Mouse (Mus musculus) kidney, adult 11 months (tissue): ENCODE data around the gene Snai1.

ENCODE experiments used
- DNase-seq: peaks from one replicate; pipeline ENCODE4 v3.0.0; 2022

Snai1 gene

DNA sequence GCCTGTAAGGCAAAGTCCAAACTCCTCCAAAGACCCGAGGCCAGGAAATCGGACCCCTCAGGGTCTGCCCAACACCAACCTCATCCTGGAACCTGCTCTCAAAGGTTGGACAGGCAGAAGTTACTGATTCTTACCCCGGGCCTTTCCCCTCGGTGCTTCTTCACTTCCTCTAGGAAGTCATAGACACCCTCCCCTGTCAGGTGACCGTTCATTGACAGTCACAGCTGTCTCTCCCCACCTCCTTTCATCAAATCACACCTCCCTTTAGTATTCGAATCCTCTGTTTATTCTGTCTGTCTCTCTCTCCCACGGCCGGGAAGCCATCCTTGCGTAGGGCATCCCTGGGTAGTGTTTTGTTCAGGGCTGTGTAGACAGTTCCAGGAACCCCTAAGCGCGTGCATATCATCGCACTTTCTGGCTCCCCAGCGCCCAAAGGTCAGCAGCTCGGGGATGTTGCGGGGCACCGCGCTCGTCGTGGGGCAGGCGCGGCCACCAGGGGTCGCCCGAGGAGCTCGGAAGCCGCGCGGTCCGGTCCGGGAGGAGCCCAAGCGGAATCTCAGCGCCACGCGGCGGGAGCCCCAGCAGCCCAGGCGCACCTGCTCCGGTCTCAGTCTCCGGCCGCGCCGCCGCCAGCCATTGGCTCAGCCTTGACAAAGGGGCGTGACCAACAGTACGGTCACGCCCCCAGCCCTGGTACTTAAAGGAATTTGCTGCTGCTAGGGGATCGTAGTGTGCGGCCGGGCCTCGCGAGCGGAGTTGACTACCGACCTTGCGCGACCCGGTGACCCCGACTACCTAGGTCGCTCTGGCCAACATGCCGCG lies at the start of gene Snai1:
Gene Snai1 (plus strand): TSS at position 720 of the 822 bp plus-strand sequence.
- peak; percentile 94 for DNase-seq

DNA sequence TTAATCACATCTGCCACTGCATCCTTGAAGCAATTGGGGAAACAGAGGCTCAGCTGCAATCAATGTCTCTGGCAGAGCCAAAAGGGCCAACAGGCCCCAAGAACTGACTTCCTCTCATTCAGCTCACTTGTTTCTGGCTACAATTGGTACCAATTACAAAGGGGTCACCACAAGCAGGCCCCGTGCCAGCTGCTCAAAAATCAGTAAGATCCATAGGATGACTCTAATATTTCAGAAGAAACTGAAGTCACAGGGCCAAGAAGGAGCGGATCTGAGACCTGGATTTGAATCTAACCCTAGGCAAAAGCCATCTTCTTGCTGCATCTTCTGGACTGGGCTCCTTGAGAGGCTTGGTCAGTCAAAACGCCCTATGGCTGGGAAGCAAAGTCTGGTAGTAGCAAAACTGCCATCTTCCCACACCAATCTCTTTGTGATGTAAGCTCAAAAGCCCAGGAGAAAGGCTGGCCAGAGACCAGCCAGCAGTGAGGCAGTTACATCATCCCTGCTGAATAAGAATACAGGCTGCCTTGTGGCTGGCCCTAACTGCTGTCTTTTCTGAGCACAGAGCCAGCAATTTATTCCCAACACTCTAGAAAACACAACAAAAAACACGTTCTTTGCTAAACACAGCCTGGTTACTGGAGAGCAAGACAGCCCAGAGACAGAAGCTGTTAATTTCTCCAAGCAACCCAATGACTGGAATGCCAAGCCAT lies 47.0 kb upstream of the Snai1 start:
- DNase-seq = no peak

DNA sequence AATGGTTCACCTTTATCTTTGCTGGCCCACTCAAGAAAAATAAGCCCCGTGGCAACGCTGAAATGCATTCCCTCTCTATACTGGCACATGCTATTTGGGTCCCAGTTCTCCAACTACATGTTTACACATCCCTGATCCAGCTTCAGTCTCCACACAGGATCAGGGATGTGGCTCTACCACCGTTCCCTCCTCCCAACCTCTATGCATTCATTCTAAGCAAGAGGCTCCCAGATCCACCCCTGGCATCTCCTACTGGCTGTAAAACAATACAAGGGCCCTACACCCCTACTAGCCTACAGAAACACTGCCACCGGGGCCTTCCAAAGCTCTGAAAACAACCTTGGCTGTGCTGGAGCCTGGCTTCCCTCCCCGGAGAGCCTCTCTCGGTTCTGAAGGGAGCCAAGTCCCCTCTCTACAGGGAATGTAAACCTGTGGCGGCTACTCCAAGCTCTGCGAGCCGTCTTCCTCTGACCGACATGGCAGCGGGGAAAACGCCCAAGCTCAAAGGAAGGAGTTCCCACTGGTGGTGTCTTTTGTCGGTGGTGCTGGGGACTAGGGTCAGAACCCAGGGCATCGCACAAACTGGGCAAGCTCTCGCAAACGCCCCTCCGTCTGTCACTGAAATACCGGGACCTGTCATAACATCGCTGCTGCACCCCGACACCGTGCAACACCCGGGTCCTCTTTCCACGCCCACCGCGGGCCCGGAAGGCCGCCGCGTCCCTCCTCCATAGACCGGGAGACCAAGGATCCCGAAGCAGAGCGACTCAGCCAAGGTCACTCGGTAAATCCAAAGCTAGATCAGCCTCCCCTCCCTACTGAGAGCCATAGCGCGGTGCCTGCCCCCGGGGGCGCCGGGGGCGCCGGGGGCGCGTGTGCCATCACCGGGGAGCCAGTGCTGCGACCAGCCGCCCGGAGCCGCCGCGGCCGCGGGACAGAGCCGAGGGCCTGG lies 46.0 kb upstream of the Snai1 start, which contains the start of gene Rnf114:
Gene Rnf114 (plus strand): TSS at position 889 of the 952 bp plus-strand sequence.
- no peak for DNase-seq

DNA sequence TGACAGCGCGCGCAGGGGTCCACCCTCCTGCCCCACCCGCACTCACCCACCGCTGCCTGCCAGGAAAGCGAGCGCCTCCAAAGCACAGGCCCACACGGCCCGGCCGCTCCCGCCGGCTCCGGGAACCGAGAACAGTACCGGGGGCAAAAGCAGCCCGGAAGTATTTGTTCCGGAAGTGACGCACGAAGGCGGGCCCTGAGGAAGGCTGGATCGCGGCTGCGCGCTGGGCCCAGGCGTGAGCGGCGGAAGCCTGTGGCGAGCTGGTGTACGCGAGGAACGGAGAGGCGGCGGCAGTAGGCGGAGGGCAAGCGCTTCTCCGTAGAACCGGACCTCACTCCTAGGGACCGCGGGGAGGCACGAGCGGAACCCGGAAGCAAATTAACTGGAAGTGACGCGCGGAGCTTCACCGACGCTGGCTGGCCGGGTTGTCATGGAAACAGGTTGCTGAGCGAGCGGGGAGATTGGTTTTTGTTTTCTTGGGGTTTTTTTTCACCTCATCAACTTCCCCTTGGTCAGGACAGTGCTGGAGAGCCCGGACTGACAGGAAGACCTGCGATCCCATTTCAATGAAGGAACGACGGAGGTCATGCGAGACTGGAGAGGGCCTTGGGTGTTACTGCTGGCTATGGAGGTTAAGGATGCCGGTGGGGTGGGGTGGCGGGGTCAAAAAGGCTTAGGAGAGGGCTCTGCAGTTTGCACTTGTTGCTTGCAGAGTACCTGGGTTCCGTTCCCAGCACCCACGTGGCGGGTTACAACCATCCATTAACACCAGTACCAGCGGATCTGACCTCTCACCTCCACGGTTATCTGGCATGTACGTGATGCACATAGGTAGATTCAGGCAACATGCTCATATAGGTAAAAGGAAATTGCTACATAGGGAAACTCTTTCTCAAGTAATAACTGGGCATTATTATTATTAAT lies 45.0 kb upstream of the Snai1 start, which contains the start of gene Spata2:
Gene Spata2 (minus strand): TSS at position 175 of the 924 bp plus-strand sequence.
- peak; percentile 92 for DNase-seq

DNA sequence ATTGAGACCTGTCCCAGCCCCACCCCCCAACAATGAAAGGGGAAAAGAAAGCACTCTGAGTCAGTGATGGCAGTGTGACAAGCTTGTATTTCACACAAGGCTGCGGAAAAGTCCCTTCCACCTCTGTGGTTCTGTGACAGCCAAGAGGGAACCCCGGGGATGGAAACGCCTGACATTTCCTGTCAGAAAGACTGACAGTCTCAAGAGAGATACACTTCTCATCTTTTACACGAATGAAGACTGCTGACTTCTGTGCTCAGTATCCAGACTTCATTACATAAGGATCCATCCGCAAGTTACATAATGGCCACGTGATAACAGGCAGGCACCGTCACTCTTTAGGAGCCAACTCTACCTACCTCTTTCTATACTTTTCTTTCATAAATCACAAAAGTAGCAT lies 41.6 kb upstream of the Snai1 start:
- DNase-seq = no peak

DNA sequence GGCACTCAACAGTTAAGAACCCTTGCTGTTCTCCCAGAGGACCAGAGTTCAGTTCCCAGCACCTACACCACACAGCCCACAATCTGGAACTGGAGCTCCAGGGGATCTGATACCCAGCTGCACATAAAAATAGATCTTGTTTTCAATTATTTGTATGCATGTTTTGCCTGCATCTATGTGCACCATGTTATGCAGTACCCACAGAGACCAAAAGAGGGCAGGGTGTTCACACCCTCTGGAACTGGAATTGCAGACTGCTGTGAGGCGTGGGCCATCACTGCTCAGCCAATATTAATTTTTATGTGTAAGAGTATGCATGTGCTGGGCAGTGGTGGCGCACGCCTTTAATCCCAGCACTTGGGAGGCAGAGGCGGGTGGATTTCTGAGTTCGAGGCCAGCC lies 40.7 kb upstream of the Snai1 start:
- DNase-seq = no peak

DNA sequence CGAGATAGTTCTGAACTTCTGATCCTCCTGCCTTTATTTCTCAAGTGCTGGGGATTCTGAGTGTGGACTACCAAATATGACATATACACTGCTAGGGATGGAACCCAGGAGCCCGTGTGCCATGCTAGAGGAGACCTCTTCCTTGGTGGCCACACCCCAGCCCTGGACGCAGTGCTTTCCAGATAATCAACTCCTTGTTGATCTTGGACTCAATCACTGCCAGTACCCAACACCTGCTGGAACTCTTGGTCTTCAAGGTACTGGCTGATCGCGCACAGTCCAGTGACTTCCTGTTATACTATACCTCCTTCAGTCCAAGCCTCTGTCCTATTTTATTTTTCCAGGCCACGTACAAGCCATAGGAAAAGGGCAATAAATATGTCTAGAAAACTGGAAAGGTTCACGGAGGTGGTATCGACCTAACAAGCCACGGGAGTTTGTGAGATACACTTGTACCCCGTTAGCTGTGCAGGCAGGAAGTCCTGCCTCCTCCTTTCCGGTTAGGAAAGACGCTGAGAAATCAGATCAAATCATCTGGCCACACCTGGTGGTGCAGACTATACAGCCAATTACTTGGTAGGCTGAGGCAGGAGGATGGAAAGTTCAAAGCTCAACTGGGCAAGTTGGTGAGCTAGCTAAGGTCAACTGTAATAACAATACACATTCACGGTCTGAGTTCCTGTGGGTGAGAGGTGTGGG lies 35.3 kb upstream of the Snai1 start:
- DNase-seq = no peak

DNA sequence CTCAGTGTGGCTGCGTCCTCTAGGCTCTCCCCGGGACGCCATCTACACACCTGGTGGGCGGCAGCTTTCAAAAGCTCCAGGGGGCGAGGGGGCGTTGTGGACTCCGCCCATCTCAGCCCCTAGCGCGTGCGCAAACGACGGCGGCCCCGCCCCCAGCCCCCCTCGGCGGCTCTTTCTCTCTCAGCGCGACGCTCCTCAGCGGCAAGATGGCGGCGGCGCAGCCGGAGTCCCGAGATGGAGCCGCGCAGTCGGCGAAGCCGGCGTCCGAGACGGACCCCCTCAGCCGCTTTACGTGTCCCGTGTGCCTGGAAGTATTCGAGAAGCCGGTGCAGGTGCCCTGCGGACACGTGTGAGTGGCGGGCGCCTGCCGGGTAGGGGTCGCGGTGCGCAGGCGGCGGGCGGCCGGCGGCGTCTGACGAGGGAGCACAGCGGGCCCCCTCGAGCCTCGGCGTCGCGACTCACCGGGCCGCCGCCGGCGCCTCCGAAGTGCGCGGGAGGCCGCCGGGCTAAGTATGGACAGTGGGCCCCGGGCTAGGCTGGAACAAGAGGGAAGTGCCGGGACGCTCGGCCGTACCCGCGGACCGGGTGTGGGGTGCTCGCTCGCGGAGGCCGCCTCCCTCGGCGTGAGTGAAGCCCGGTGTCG lies 34.6 kb upstream of the Snai1 start:
- DNase-seq = peak; percentile 82

DNA sequence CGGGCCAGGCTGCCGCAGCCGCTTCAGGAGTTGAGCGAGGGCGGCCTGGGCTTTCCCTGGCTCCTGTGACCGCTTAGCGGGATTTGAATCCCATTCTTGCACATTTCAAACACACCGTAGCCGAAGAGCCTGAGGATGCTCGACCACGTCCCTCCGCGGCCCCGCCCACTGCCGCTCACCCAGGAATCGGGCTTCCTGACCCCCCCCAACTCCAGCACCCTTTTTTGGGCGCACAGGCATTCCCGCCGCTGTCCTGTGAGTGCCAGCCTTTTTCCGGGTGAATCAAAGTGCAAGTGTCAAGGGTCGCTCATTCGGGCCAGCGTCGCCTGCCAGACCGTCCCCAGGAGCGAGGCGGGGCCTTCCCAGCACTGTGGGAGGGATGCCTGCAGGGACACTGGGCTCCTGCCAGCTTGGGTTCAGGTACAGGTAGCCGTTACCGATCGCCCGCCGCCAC lies 34.1 kb upstream of the Snai1 start:
- DNase-seq = peak; percentile 88

DNA sequence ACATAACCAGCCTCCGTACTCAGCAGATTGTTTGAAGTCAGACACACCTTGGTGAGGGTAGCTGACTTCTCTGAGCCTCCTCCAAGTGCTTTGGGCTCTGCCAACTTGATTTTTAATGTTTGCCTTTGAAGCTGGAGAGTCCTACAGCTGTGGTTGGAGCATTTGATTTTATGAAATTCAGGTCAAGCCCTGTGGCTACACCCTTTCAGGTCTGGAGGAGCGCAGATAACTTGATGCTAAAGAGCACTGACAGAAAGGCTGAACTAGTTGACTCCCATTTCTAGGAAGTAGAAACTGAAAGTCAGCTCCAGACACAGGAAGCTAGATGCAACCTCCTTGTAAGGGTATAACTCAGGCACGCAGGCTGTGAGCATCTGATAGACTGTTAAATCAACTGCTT lies 32.9 kb upstream of the Snai1 start:
- DNase-seq = no peak

DNA sequence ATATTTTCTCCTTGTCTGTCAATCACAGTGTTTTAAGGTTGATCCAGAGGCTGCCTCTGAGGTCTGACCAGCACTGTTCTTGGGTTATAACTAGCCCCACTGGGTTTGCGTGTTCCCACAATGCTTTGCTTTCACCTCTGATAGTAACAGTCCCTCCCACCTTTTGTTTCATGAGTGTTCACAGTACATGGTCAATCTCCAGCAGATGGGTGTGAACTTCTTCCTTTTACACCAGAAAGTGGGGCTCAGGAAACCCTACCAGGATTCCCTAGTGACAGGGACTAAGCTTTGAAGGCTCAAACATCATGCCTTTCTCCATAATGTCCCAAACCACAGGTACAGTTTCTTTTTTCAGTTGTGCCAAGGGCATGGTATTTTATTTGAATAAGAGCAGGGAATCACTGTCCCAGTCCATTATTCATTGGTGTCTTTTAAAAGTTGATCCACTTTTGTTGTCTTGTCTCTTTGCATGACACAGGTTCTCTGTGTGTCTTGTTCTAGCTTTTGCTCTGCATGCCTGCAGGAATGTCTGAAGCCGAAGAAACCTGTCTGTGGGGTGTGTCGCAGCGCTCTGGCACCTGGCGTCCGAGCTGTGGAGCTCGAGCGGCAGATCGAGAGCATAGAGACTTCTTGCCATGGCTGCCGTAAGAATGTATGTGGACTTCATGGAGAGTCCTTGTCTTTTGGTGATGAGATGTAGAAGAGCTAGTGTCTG lies 31.3 kb upstream of the Snai1 start:
- no peak for DNase-seq

DNA sequence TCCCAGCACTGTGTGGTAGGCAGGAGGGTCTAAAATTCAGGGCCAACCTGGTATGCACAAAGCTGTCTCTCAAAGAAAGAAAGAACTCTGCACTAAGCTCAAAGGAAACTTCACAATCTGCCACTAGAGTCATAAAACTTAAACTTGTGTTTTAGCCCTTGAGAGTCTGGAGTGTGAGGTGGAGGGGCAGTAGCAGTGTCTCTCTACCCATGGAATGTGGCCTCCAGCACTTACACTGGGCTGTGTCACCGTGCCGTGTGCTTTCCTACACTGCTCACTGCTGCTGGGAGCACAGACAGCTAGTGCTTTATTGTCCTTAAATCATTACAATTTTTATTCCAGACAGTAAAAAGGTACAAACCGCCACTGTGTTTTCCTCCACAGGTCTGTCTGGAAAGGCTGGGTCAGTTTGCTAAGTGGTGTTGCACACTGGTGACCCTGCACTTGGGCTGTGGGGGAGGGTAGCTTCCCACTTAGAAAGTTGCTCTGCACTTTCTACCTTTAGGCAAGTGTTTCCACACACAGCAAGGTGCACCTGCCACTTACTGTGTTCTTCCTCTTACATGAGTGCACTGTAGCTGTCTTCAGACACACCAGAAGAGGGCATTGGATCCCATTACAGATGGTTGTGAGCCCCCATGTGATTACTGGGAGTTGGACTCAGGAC lies 30.1 kb upstream of the Snai1 start:
- DNase-seq = no peak

DNA sequence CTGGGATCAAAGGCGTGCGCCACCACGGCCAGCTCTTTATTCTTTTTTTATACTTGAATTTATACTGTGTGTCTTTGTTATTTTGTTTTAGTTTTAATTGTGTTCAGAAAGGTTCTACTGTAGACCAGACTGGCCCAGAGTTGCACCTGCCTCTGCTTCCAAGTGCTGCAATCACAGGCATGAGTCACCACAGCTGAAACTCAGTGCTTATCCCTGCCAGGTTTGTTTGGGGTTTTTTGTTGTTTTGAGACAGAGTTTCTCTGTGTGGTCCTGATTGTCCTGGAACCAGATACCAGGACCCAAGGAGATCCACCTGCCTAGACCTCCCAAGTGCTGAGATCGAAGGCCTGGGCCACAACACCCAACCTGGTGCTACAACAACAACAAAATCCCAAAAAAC lies 29.4 kb upstream of the Snai1 start:
- DNase-seq = no peak

DNA sequence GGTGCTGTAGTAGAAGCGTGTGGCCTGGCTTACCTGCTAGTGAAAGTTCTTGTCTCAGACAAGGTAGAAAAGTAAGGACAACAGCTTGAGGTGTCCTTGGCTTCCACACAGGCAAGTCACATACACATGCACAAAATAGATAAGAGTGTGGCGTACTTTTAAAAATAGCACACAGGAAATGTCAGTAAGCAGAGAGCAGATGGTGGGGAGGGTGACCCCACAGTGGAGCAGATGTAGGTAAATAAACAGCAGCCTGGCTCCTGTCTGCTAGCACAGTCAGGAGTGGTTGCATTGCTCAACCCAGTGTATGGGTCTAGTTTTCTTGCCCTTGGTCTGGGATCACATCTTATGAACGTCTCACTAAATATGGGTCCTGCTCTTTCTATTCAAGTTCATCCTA lies 27.5 kb upstream of the Snai1 start:
- DNase-seq = no peak

DNA sequence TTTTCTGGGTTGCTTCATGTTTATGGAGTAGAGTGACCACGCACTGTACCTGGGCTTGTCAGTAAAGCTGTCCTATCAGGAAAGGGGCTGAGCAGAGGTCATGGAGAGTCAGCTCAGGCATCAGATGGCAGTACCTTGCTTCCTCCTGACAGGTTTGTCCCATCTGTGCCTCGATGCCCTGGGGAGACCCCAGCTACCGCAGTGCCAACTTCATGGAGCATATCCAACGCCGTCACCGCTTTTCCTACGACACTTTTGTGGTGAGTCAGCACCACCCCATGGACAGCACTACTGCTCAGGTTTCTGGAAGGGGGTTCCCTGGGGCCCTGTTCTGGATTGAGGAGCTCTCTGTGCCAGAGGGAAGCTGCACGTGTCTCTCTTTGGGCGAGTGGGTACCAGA lies 25.6 kb upstream of the Snai1 start:
- no peak for DNase-seq

DNA sequence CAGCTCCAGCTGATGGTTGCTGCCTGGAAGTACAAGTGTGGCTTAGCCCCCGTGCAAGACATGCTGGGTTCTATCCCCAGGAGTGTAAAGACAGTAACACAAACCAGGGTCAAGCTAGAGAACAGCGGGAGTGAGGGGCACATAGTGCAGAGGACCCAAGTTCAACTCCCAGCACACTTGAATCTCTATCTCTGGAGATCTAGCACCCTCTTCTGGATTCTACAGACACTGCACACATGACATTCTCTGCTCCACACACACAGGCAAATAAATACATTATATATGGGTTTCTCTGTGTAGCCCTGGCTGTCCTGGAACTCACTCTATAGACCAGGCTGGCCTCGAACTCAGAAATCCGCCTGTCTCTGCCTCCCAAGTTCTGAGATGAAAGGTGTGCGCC lies 25.0 kb upstream of the Snai1 start:
- DNase-seq = no peak

DNA sequence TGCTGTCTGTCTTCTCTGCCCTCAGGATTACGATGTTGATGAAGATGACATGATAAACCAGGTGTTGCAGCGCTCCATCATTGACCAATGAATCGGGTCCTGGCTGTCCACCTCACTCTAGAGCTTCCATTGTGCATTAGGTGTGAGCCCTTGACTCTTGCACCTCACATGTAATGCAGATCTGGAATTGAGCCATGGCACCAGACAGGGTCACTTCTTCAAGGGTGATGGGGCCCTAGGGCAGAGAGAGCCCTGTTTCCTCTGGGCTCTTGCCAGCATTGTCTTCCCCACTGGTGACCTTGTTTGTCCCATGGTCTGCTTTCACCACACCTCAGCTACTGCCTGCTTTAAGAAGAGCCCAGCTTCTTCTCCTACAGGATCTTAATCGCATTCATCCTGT lies 23.4 kb upstream of the Snai1 start:
- no peak for DNase-seq

DNA sequence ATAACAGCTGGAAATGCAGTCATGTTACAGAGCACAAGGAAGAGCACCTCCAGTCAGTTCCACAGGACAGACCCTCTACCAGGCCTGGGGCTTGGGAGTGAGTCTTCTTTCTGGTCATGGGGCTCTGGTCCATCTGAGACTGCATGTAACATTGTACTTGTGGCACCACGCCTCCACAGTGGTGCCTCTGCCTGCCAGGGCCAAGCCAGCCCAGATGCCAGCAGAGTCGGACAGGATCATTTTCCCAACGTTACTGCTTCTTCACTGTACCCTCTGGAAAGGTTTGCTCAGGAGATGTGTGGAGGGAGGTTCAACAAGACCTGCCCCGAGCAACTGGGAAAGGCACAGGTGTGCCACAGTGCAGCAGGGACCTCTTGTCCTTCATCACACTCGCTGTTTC lies 22.3 kb upstream of the Snai1 start:
- no peak for DNase-seq

DNA sequence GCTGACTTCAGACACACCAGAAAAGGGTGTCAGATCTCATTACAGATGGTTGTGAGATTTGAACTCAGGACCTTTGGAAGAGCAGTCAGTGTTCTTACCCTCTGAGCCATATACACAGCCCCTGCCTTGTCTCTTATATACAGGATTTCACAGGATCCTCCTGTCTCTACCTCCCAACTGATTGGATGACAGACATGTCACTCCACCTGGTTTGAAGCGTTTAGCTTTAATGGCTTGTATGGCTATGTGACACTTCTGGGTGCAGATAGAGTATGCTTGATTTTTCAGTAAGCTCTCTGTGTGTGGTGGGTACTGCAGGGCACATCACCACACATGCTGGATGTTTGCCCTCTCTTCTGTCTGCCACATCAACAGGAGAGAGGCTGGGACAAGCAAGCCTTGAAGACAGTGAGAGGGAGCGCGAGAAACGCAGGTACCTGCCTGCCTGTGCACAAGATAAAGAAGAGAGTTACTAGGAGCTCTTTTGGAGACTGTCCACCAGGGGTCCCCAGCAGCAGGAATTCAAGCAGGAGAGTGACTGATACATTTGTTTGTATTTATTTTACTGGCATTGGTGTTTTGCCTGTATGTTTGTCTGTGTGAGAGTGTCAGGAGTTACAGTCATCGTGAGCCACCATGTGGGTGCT lies 18.3 kb upstream of the Snai1 start:
- no peak for DNase-seq
